Mouse (Mus musculus): ENCODE measurements at regions not wholly inside any gene's neighbourhood (a gene's known extent, or its start where the extent isn't known, plus 50 kb on each side); places are given as distances from the start of the nearest gene placed in this dataset.

- peak; percentile 66 to 75 for DNase-seq
Measured at GRCm38 (mm10) chr15:87375596-87376194, 168.4 kb upstream of the Fam19a5 start.

GRCm38 (mm10) chr15:87383551-87384265, 160.4 kb upstream of the Fam19a5 start:
- peak; percentile 61 to 73 for DNase-seq

GRCm38 (mm10) chr15:87384279-87385066, 159.6 kb upstream of the Fam19a5 start:
- peak; percentile 51 to 52 for DNase-seq

- DNase-seq = peak; percentile 90 to 91
Measured at GRCm38 (mm10) chr15:87386513-87386983, 157.6 kb upstream of the Fam19a5 start.

- no peak for DNase-seq
Measured at GRCm38 (mm10) chr15:87391395-87391794, 152.7 kb upstream of the Fam19a5 start.

- no peak for DNase-seq
Measured at GRCm38 (mm10) chr15:87398396-87398795, 145.7 kb upstream of the Fam19a5 start.

GRCm38 (mm10) chr15:87405689-87406088, 138.4 kb upstream of the Fam19a5 start:
- DNase-seq = no peak

GRCm38 (mm10) chr15:87411978-87412377, 132.1 kb upstream of the Fam19a5 start:
- DNase-seq = no peak

GRCm38 (mm10) chr15:87415996-87416395, 128.1 kb upstream of the Fam19a5 start:
- DNase-seq = peak; percentile 51 to 54

- DNase-seq = no peak
Measured at GRCm38 (mm10) chr15:87421743-87422142, 122.4 kb upstream of the Fam19a5 start.

GRCm38 (mm10) chr15:87433306-87433705, 110.8 kb upstream of the Fam19a5 start:
- DNase-seq = no peak

GRCm38 (mm10) chr15:87433901-87434300, 110.2 kb upstream of the Fam19a5 start:
- no peak for DNase-seq

GRCm38 (mm10) chr15:87435566-87435965, 108.5 kb upstream of the Fam19a5 start:
- no peak for DNase-seq

- no peak for DNase-seq
Measured at GRCm38 (mm10) chr15:87437611-87438010, 106.5 kb upstream of the Fam19a5 start.

GRCm38 (mm10) chr15:87458932-87459331, 85.2 kb upstream of the Fam19a5 start:
- DNase-seq = no peak

- peak in 1 of 2 experiments; percentile 10 for DNase-seq
Measured at GRCm38 (mm10) chr15:87476247-87476646, 67.9 kb upstream of the Fam19a5 start.

- DNase-seq = peak in 1 of 2 experiments; percentile 22
Measured at GRCm38 (mm10) chr15:87476862-87477490, 67.1 kb upstream of the Fam19a5 start.

GRCm38 (mm10) chr15:87480758-87481157, 63.3 kb upstream of the Fam19a5 start:
- no peak for DNase-seq
